Mouse (Mus musculus) kidney, postnatal 10 days (tissue): ENCODE results near the gene Olfr352.

ENCODE experiments used
- DNase-seq: peaks from one replicate; pipeline ENCODE4 v3.0.0; 2021; ENCODE audit warnings: mixed read lengths

The Olfr352 gene

GRCm38 (mm10) chr2:36868160-36868559 is at the start of gene Olfr352:
Gene Olfr352, plus strand, starts transcription at chr2:36868460.
- DNase-seq: no peak

GRCm38 (mm10) chr2:36846010-36846409 is 22.2 kb upstream of the Olfr352 start, which contains the start of gene Olfr350:
Gene Olfr350, plus strand, starts transcription at chr2:36846310.
- no peak for DNase-seq

- DNase-seq: no peak
These were observed 5.7 kb upstream of the Olfr352 start, which contains the start of gene Olfr351 for GRCm38 (mm10) chr2:36862560-36862959. Gene Olfr351, minus strand, starts transcription at chr2:36862660.

GRCm38 (mm10) chr2:36892836-36893235 is 24.6 kb downstream of the Olfr352 start, which contains the start of gene Olfr353:
Gene Olfr353, minus strand, starts transcription at chr2:36892936.
- no peak for DNase-seq

- DNase-seq: no peak
These were observed 28.9 kb downstream of the Olfr352 start for GRCm38 (mm10) chr2:36897114-36897513.

GRCm38 (mm10) chr2:36905380-36905779 is 37.1 kb downstream of the Olfr352 start, which contains the start of gene Olfr354:
Gene Olfr354, plus strand, starts transcription at chr2:36905680.
- DNase-seq: no peak
